Mouse (Mus musculus) lung, adult 2 months (tissue): ENCODE results near the gene Psme1.

Experiments used
- CTCF ChIP-seq: fragments of 200-500 bp; IDR thresholded peaks from 2 replicates; pipeline ENCODE4 v1.5.1; 2011; ENCODE audit warnings: mild to moderate bottlenecking, low read length, control low read depth; ENCODE audit not compliant: insufficient read depth
- POLR2A ChIP-seq: fragments of 200-500 bp; IDR thresholded peaks from 2 replicates; pipeline ENCODE4 v1.6.1; 2011; ENCODE audit warnings: low read depth, mild to moderate bottlenecking, control low read depth, low read length, borderline replicate concordance; ENCODE audit errors: extremely low read depth

- no peak for TF ChIP-seq CTCF
- TF ChIP-seq POLR2A = no peak
Observed at GRCm38 (mm10) chr14:55551794-55552193, 26.1 kb upstream of the Psme1 start.
